Mouse (Mus musculus) midbrain, embryonic 14.5 days (tissue): ENCODE results near the gene Lonrf2. TPM values are rescaled to one million over a fixed set of nuclear protein-coding genes. Genes with fewer than 3 reads are reported as not detected.

Source experiments
- ATAC-seq: fragments of 200-750 bp; cut with Nextera tagmentation; 2 replicates; pipeline ENCODE4 v1.8.0; 2017; ENCODE audit warnings: moderate number of reproducible peaks, moderate library complexity; ENCODE audit not compliant: low FRiP score, low TSS enrichment
- DNase-seq: peaks from one replicate; pipeline ENCODE4 v3.0.0-alpha.2; 2015
- H3K27ac ChIP-seq: fragments of 300-500 bp; sonication (generic); replicated peaks from 2 replicates; pipeline ENCODE4 v1.5.1; 2014; ENCODE audit warnings: mild to moderate bottlenecking, low read depth, low read length, moderate library complexity
- H3K27me3 ChIP-seq: fragments of 300-500 bp; sonication (generic); 2 replicates; pipeline ENCODE4 v1.6.1; 2014; ENCODE audit warnings: low read length, control low read depth, mixed read lengths; ENCODE audit not compliant: control insufficient read depth, insufficient read depth
- H3K36me3 ChIP-seq: fragments of 300-500 bp; sonication (generic); 2 replicates; pipeline ENCODE4 v1.6.1; 2014; ENCODE audit warnings: low read length, control low read depth; ENCODE audit not compliant: control insufficient read depth, insufficient read depth
- H3K4me1 ChIP-seq: fragments of 300-500 bp; sonication (generic); 2 replicates; pipeline ENCODE4 v1.6.1; 2014; ENCODE audit warnings: mild to moderate bottlenecking, antibody characterized with exemption, low read length, control low read depth; ENCODE audit not compliant: control insufficient read depth, insufficient read depth
- H3K4me2 ChIP-seq: fragments of 300-500 bp; sonication (generic); 2 replicates; pipeline ENCODE4 v1.6.1; 2014; ENCODE audit warnings: mild to moderate bottlenecking, low read length, moderate library complexity
- H3K4me3 ChIP-seq: fragments of 300-500 bp; sonication (generic); replicated peaks from 2 replicates; pipeline ENCODE4 v1.5.1; 2014; ENCODE audit warnings: low read depth, low read length
- H3K9ac ChIP-seq: fragments of 300-500 bp; sonication (generic); replicated peaks from 2 replicates; pipeline ENCODE4 v1.6.1; 2014; ENCODE audit warnings: mild to moderate bottlenecking, low read length, moderate library complexity
- H3K9me3 ChIP-seq: fragments of 300-500 bp; sonication (generic); 2 replicates; pipeline ENCODE4 v1.6.1; 2016; ENCODE audit warnings: low read length, control low read depth, mixed read lengths; ENCODE audit not compliant: control insufficient read depth
- WGBS: fragments of 180-500 bp; shearing (Covaris S2); extraction: QIAGEN DNeasy Blood & Tissue Kit; methylation state at CpG from one replicate; pipeline ENCODE4 v1.1.7; 2014; 5-methylcytosine and 5-hydroxymethylcytosine counted together
- polyA plus RNA-seq: library from polyadenylated mRNA; unstranded; fragments of >200 nt; fragmentation: Nextera tagmentation; extraction: Ambion mirVana; gene quantifications from 2 replicates; pipeline ENCODE4 v1.2.1, GENCODE M21; 2014

The Lonrf2 gene
- polyA plus RNA-seq, 1 experiment from 2014 or later, result 28.1 TPM

DNA sequence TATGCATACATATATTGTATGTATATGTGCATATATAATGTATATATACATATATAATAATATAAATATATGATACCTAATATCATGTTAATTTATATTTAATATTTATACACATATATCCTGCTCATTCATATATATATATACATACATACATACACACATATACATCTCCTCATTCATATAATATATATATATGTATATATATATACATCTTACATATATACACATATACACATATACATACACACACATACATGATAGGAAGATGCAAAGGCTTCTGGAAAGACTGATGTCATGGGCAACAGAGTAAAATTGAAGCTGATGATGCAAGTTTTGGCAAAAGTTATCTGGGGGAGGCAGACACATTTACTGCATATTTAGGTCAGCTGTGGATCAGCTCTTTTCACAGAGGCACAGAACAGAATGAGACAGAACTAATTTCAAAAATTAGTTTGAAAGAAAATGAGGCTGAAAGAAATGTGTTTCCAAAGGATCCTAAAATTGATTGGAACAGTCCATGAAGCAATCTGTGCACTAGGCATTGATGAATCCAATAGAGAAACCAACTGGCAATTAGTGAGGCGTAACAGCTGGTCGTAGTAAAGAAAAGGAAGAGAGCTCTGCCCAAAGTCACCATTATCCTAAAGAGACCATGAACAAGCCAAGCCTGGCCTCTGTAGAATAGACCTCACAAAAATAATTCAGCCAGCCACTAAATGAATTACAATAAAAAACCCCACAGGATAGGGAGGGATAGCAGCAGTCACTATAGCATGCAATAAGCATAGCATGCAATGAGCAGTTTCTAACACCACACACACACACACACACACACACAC lies 12.2 kb upstream of the Lonrf2 start:
- H3K4me3 ChIP-seq, result peak overlapping the region; percentile 26; the same call in 1 of the 2 replicates
- peak overlapping the region; percentile 87 for H3K27ac ChIP-seq
- no peaks in the 10 kb centered on the region for H3K36me3 ChIP-seq
- H3K4me1 ChIP-seq, result peaks cover 10% of the 10 kb centered on the region
- DNase-seq (no peak), ATAC-seq (no peak; the same call in 1 of the 2 replicates)
- H3K4me2 ChIP-seq, result peak overlapping the region; percentile 50; the same call in 1 of the 2 replicates
- 31% methylated on average over 2 of the region's 2 CpGs for WGBS
- no peaks in the 10 kb centered on the region for H3K9me3 ChIP-seq
- H3K9ac ChIP-seq, result no peak overlapping the region; the same call in 1 of the 2 replicates
- H3K27me3 ChIP-seq, result no peaks in the 10 kb centered on the region

DNA sequence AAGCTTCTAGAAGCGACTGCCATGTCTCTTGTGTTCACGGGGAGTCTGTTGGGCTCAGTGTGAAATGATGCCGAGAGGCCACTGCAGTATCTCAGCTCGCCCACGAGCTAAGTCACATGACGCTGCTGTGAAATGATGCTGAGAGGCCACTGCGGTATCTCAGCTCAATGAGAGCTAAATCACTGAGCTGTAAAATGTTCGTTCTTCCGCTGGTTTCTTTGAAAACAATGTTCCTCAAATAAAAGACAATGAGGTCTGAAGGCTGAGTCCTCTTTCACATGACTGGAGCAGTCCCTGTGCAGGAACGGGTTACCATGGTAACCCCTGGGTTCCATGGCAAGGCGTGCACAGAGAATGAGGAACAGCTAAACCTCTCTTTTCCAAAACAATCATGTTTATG lies 11.5 kb upstream of the Lonrf2 start:
- 3% methylated on average over 11 of the region's 11 CpGs for WGBS

DNA sequence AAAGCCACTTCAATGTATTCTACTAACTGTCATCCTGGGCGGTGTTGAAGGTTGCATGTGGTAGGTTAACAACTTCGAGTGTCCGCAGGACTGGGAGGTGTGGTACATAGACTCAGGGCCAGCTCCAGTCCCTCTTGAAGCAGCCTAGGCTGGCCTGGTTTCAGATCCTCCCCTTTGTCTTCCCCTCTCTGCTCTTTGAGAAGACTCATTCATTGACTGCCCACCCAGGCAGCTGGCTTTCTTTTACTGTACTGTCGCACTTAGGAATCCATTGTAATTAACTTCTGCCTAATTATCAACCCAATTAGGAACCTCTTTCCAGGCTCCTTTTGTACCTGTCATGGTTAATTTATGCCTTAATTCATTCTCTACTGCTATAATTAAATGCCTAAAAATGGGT lies 6.8 kb upstream of the Lonrf2 start:
- H3K27ac ChIP-seq, result no peak overlapping the region
- no peak overlapping the region for H3K4me3 ChIP-seq
- H3K27me3 ChIP-seq, result 0 out of 2 replicates have a peak, but pooled peaks cover 2% of the 10 kb centered on the region
- H3K4me2 ChIP-seq, result no peak overlapping the region
- no peaks in the 10 kb centered on the region for H3K36me3 ChIP-seq
- H3K4me1 ChIP-seq, result peaks cover 6% of the 10 kb centered on the region
- WGBS, result 66% methylated on average over 4 of the region's 4 CpGs
- DNase-seq (no peak), ATAC-seq (no peak)
- H3K9me3 ChIP-seq, result no peaks in the 10 kb centered on the region
- H3K9ac ChIP-seq, result no peak overlapping the region

More for the DNA sequence above, 11.5 kb upstream of the Lonrf2 start:
- Histone ChIP-seq H3K9ac (peak overlapping the region; percentile 27; the same call in 1 of the 2 replicates), H3K4me3 (peak overlapping the region; percentile 26), H3K4me2 (peak overlapping the region; percentile 50), H3K27ac (peak overlapping the region; percentile 87), H3K36me3 (no peaks in the 10 kb centered on the region), H3K4me1 (peaks cover 10% of the 10 kb centered on the region), H3K9me3 (no peaks in the 10 kb centered on the region), H3K27me3 (no peaks in the 10 kb centered on the region)
- DNase-seq, result peak; percentile 90
- peak; percentile 87 for ATAC-seq

DNA sequence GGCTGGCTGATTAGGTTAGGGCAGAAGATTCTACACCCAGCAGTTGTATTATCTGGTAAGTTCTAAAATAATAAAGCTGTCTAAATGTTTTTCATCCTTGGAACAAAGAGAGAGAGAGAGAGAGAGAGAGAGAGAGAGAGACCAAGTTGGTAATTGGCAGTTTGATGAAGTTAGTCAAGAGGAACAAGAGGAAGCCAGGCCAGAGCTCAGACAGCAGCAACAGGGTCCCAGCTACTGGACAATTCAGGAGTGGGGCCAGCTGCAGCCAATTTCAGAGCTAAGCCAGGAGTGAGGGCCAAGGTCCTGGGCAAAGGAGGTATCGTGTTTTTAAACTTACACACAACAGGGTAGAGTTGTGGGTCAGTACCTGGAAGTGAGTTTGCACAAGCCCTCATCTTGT lies 6.3 kb upstream of the Lonrf2 start:
- H3K4me3 ChIP-seq, result no peak overlapping the region
- ATAC-seq, result no peak
- peaks cover 3% of the 10 kb centered on the region for H3K4me1 ChIP-seq
- 0 out of 2 replicates have a peak, but pooled peaks cover 2% of the 10 kb centered on the region for H3K27me3 ChIP-seq
- H3K36me3 ChIP-seq, result no peaks in the 10 kb centered on the region
- no peaks in the 10 kb centered on the region for H3K9me3 ChIP-seq
- 88% methylated on average over 1 of the region's 1 CpGs for WGBS
- no peak overlapping the region for H3K27ac ChIP-seq
- H3K9ac ChIP-seq, result no peak overlapping the region
- H3K4me2 ChIP-seq, result no peak overlapping the region
- no peak for DNase-seq

DNA sequence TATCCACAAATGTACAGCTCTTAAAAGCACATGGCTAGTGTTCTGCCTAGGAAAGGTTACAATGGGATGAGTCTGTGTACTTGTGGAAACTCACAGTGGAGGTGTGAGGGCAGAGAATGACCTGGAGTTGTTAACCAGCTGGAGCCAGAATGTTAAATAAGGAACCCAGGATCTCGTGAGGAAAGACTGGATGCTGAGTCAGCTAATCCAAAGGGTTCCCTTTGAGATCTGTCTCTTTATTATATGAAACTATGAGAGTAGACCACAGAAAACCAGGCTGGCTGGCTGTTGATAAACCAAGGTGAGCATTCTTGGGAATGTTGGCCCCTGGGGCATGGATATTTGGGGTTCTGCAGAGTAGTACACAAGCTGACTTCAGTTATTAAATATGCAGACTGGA lies 3.4 kb upstream of the Lonrf2 start:
- no peak overlapping the region for H3K9ac ChIP-seq
- no peak overlapping the region for H3K4me2 ChIP-seq
- no peak overlapping the region for H3K4me3 ChIP-seq
- no peak overlapping the region for H3K27ac ChIP-seq
- 0 out of 2 replicates have a peak, but pooled peaks cover 2% of the 10 kb centered on the region for H3K27me3 ChIP-seq
- ATAC-seq (no peak), DNase-seq (no peak)
- no peaks in the 10 kb centered on the region for H3K4me1 ChIP-seq
- H3K9me3 ChIP-seq, result no peaks in the 10 kb centered on the region
- no peaks in the 10 kb centered on the region for H3K36me3 ChIP-seq
- 44% methylated on average over 1 of the region's 1 CpGs for WGBS

DNA sequence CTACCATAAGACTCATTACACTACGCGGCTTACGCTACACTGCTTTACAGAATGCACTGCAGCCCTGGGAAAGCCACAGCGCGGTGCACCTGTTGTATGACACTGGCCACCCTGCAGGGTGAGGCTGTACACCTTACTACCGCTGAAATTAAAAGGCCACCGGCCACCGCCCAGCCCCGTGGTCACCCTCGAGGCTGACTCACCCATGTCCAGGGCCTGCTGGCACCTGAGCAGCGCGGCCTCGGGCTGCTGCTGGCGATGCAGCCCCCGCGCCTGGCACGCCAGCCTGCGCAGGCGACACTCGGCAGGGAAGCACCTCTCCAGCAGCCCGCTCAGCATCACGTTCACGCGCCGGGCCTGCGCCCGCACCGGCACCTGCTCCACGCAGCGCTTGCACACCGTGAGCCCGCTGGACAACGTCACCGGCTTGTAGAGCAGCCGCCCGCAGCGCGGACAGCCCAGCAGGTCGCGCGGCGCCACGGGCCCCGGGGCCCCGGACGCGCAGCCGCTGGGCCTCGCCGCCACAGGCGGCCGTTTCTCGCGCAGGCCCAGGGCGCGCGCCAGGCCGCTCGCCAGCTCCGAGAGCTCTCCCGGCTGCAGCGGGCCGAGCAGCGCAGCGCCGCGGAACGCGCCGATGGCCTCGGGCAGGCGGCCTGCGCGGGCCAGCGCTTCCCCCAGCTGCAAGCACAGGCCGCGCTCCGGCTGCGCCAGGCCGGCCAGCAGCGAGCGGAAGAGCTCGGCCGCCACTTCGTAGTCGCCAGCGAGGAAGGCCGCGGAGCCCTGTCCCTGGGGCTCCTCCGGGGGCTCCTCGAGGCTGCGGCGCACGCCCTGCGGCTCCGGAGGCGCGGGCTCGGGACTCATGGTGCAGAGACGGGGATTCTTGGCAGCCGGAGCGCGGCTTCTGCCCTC lies 689 bp downstream of the Lonrf2 start:
- no peaks in the 10 kb centered on the region for H3K9me3 ChIP-seq
- peak overlapping the region; percentile 94 for H3K9ac ChIP-seq
- peak overlapping the region; percentile 65 for H3K4me3 ChIP-seq
- WGBS, result 1% methylated on average over 102 of the region's 103 CpGs
- peak; percentile 69 for ATAC-seq
- 0 out of 2 replicates have a peak, but pooled peaks cover 3% of the 10 kb centered on the region for H3K36me3 ChIP-seq
- H3K27me3 ChIP-seq, result 0 out of 2 replicates have a peak, but pooled peaks cover 2% of the 10 kb centered on the region
- peak overlapping the region; percentile 96 for H3K27ac ChIP-seq
- no peaks in the 10 kb centered on the region for H3K4me1 ChIP-seq
- H3K4me2 ChIP-seq, result peak overlapping the region; percentile 95
- DNase-seq, result peak; percentile 77

DNA sequence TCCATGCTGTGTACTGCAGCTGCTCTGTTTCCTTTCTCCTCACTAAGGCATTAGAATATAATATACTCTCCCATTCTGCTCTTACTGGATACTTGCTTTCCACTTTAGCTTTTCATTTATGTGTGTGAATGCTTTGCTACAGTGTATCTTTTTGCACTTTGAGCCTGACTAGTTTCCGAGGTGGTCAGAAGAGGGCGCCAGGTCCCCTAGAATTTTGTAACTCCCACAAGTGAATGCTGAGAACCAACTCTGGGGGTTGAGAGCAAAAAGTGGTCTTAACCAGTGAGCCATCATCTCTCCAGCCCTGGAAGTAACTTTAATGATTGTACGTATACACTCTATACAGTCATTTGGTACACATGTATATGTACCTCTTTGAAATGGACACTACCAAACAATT lies 1.6 kb downstream of the Lonrf2 start:
- no peak for ATAC-seq
- H3K4me1 ChIP-seq, result no peaks in the 10 kb centered on the region
- H3K27me3 ChIP-seq, result 0 out of 2 replicates have a peak, but pooled peaks cover 2% of the 10 kb centered on the region
- H3K27ac ChIP-seq, result no peak overlapping the region
- WGBS, result 29% methylated on average over 3 of the region's 3 CpGs
- peak overlapping the region; percentile 65 for H3K4me3 ChIP-seq
- no peak overlapping the region for H3K9ac ChIP-seq
- H3K36me3 ChIP-seq, result peaks cover 3% of the 10 kb centered on the region; the same call in 1 of the 2 replicates
- peak overlapping the region; percentile 95 for H3K4me2 ChIP-seq
- peak; percentile 70 for DNase-seq
- H3K9me3 ChIP-seq, result no peaks in the 10 kb centered on the region

DNA sequence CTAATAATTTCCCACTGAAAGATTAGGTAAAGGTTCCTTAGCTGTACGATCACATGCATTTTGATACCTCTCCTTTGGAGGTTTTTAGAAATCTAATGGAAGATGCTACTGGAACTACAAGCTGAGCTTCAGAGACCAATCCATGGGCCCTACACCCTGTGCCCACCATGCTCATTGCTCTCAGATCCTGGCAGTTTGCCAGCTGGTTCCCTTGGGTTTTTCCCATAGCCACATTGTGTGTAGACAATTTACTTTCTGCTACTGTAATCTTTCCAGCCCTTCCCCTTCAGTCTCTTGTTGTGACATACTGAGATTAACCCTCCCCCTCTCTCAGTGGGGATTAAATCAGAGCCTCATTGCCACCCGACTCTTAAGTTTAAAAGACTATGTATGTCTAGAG lies 11.6 kb downstream of the Lonrf2 start:
- no peak overlapping the region for H3K27ac ChIP-seq
- DNase-seq (peak; percentile 32), ATAC-seq (no peak)
- H3K9ac ChIP-seq, result no peak overlapping the region
- no peaks in the 10 kb centered on the region; the same call in 1 of the 2 replicates for H3K4me1 ChIP-seq
- no peaks in the 10 kb centered on the region for H3K27me3 ChIP-seq
- peaks cover 3% of the 10 kb centered on the region; the same call in 1 of the 2 replicates for H3K36me3 ChIP-seq
- 68% methylated on average over 2 of the region's 2 CpGs for WGBS
- H3K9me3 ChIP-seq, result no peaks in the 10 kb centered on the region
- H3K4me2 ChIP-seq, result no peak overlapping the region
- H3K4me3 ChIP-seq, result no peak overlapping the region
